Mouse (Mus musculus) kidney, embryonic 16.5 days (tissue): ENCODE results near the gene Gm4553. TPM values are rescaled to one million over a fixed set of nuclear protein-coding genes. Genes with fewer than 3 reads are reported as not detected.

Source experiments
- polyA plus RNA-seq: library from polyadenylated mRNA; unstranded; fragments of >200 nt; fragmentation: Nextera tagmentation; extraction: Ambion mirVana; gene quantifications from 2 replicates; pipeline ENCODE4 v1.2.1, GENCODE M21; 2015

Gm4553 gene
- polyA plus RNA-seq, 1 experiment from 2014 or later: not detected

Other genes starting within 250 kb of the Gm4553 start
- 52.6 and 53.3 TPM in 2 replicates for gene Tollip, start 247.2 kb downstream of the Gm4553 start, polyA plus RNA-seq
- gene Brsk2, start 216.0 kb downstream of the Gm4553 start, polyA plus RNA-seq: 0.61 and 0.85 TPM in 2 replicates
- gene Mob2, start 104.7 kb downstream of the Gm4553 start, polyA plus RNA-seq: 69.1 and 77.2 TPM in 2 replicates
- gene Dusp8, start 69.9 kb downstream of the Gm4553 start, polyA plus RNA-seq: 2.4 and 2.5 TPM in 2 replicates
- not detected in 2 replicates for gene Gm45618, start 45.0 kb downstream of the Gm4553 start, polyA plus RNA-seq
- not detected in 2 replicates for gene Gm39115, start 29.7 kb downstream of the Gm4553 start, polyA plus RNA-seq
- not detected in 2 replicates for gene Gm45337, start 21.1 kb downstream of the Gm4553 start, polyA plus RNA-seq
- not detected in 2 replicates for gene Gm29735, start 8.6 kb downstream of the Gm4553 start, polyA plus RNA-seq
- gene Krtap5-2, start 10.3 kb upstream of the Gm4553 start, polyA plus RNA-seq: not detected in 2 replicates
- not detected in 2 replicates for gene Gm10153, start 24.6 kb upstream of the Gm4553 start, polyA plus RNA-seq
- gene Krtap5-3, start 35.6 kb upstream of the Gm4553 start, polyA plus RNA-seq: not detected in 2 replicates
- gene Gm7579, start 46.1 kb upstream of the Gm4553 start, polyA plus RNA-seq: not detected in 2 replicates
- gene Krtap5-5, start 64.2 kb upstream of the Gm4553 start, polyA plus RNA-seq: not detected in 2 replicates
- not detected in 2 replicates for gene Gm40460, start 75.3 kb upstream of the Gm4553 start, polyA plus RNA-seq
- not detected in 2 replicates for gene Gm2431, start 92.6 kb upstream of the Gm4553 start, polyA plus RNA-seq
- not detected in 2 replicates for gene Gm4559, start 108.6 kb upstream of the Gm4553 start, polyA plus RNA-seq
- gene Krtap5-1, start 131.4 kb upstream of the Gm4553 start, polyA plus RNA-seq: not detected in 2 replicates
- not detected in 2 replicates for gene Krtap5-4, start 137.8 kb upstream of the Gm4553 start, polyA plus RNA-seq
- gene Ifitm10, start 208.0 kb upstream of the Gm4553 start, polyA plus RNA-seq: 1.8 and 2.5 TPM in 2 replicates
- 4.4 TPM in 1 of 2 replicates, not detected in the other for gene Gm49369, start 216.9 kb upstream of the Gm4553 start, polyA plus RNA-seq
- 398 and 453 TPM in 2 replicates for gene Ctsd, start 222.3 kb upstream of the Gm4553 start, polyA plus RNA-seq